Mouse (Mus musculus): ENCODE data around the gene Nudt19. TPM values are rescaled to one million over a fixed set of nuclear protein-coding genes. Genes with fewer than 3 reads are reported as not detected.

Nudt19 gene
- total RNA-seq (2014; rRNA removed) (57.4 and 58.5 TPM in 2 replicates), polyA plus RNA-seq (2015; fragmentation: Nextera tagmentation; extraction: Ambion mirVana) (133 and 144 TPM in 2 replicates)

GRCm38 (mm10) chr7:35556205-35556603 is at the start of gene Nudt19:
TSS of gene Nudt19 (minus strand) at chr7:35556304.
- Histone ChIP-seq H3K4me2 (ENCODE audit: low read depth, low read length) (peak within 1 kb of the TSS; percentile 98), H3K4me1 (ENCODE audit: insufficient read depth, low read length) (no peaks in the 10 kb centered on the region; the same call in 1 of the 2 replicates), H3K9me3 (ENCODE audit: low read length) (no peaks in the 10 kb centered on the region), H3K4me3 (ENCODE audit: low read length) (peak within 1 kb of the TSS; percentile 81), H3K27me3 (ENCODE audit: insufficient read depth, low read length) (no peaks in the 10 kb centered on the region), H3K27ac (peak within 1 kb of the TSS; percentile 98), H3K9ac (replicated peaks; ENCODE audit: low read length) (peak within 1 kb of the TSS; percentile 98), H3K36me3 (ENCODE audit: insufficient read depth, low read length) (peaks cover 4% of the 10 kb centered on the region; the same call in 1 of the 2 replicates)
- no peak for ATAC-seq
- DNase-seq (ENCODE audit: low spot score) = no peak
- WGBS = 61% methylated on average over 4 of the region's 4 CpGs
- TF ChIP-seq CTCF (IDR thresholded peaks at IDR 0.05; ENCODE audit: low read depth) = no peak

GRCm38 (mm10) chr7:35602766-35603165 is 46.7 kb upstream of the Nudt19 start:
- no peak overlapping the region for H3K4me3 ChIP-seq (ENCODE audit: low read length)
- no peaks in the 10 kb centered on the region for H3K9me3 ChIP-seq (ENCODE audit: low read length)
- H3K27ac ChIP-seq = no peak overlapping the region
- H3K9ac ChIP-seq (replicated peaks; ENCODE audit: low read length) = no peak overlapping the region
- ATAC-seq = no peak
- peaks cover 17% of the 10 kb centered on the region for H3K36me3 ChIP-seq (ENCODE audit: insufficient read depth, low read length)
- no peak for TF ChIP-seq CTCF (IDR thresholded peaks at IDR 0.05; ENCODE audit: low read depth)
- DNase-seq (ENCODE audit: low spot score) = no peak
- no peak overlapping the region for H3K4me2 ChIP-seq (ENCODE audit: low read depth, low read length)
- WGBS = 95% methylated on average over 5 of the region's 5 CpGs
- no peaks in the 10 kb centered on the region for H3K27me3 ChIP-seq (ENCODE audit: insufficient read depth, low read length)
- no peaks in the 10 kb centered on the region for H3K4me1 ChIP-seq (ENCODE audit: insufficient read depth, low read length)

- H3K4me3 ChIP-seq (ENCODE audit: low read length) = no peak overlapping the region
- no peak for DNase-seq (ENCODE audit: low spot score)
- no peaks in the 10 kb centered on the region for H3K9me3 ChIP-seq (ENCODE audit: low read length)
- TF ChIP-seq CTCF (IDR thresholded peaks at IDR 0.05; ENCODE audit: low read depth) = no peak
- H3K4me1 ChIP-seq (ENCODE audit: insufficient read depth, low read length) = no peaks in the 10 kb centered on the region
- H3K4me2 ChIP-seq (ENCODE audit: low read depth, low read length) = no peak overlapping the region
- no peak for ATAC-seq
- no peak overlapping the region for H3K27ac ChIP-seq
- H3K36me3 ChIP-seq (ENCODE audit: insufficient read depth, low read length) = peaks cover 17% of the 10 kb centered on the region
- H3K27me3 ChIP-seq (ENCODE audit: insufficient read depth, low read length) = no peaks in the 10 kb centered on the region
- H3K9ac ChIP-seq (replicated peaks; ENCODE audit: low read length) = no peak overlapping the region
- 96% methylated on average over 6 of the region's 6 CpGs for WGBS
Observed at GRCm38 (mm10) chr7:35601106-35601505, 45.0 kb upstream of the Nudt19 start.

- Histone ChIP-seq H3K27me3 (ENCODE audit: insufficient read depth, low read length) (no peaks in the 10 kb centered on the region), H3K27ac (no peak overlapping the region), H3K36me3 (ENCODE audit: insufficient read depth, low read length) (peaks cover 24% of the 10 kb centered on the region), H3K9me3 (ENCODE audit: low read length) (no peaks in the 10 kb centered on the region), H3K4me3 (ENCODE audit: low read length) (no peak overlapping the region), H3K4me1 (ENCODE audit: insufficient read depth, low read length) (no peaks in the 10 kb centered on the region), H3K4me2 (ENCODE audit: low read depth, low read length) (no peak overlapping the region), H3K9ac (replicated peaks; ENCODE audit: low read length) (no peak overlapping the region)
- WGBS = 94% methylated on average over 9 of the region's 10 CpGs
- DNase-seq (ENCODE audit: low spot score) (no peak), ATAC-seq (no peak)
- TF ChIP-seq CTCF (IDR thresholded peaks at IDR 0.05; ENCODE audit: low read depth) = no peak
Observed at GRCm38 (mm10) chr7:35600031-35600430, 43.9 kb upstream of the Nudt19 start.

GRCm38 (mm10) chr7:35599492-35599891 is 43.4 kb upstream of the Nudt19 start:
- no peak overlapping the region for H3K27ac ChIP-seq
- no peaks in the 10 kb centered on the region for H3K4me1 ChIP-seq (ENCODE audit: insufficient read depth, low read length)
- H3K4me2 ChIP-seq (ENCODE audit: low read depth, low read length) = no peak overlapping the region
- no peak for TF ChIP-seq CTCF (IDR thresholded peaks at IDR 0.05; ENCODE audit: low read depth)
- no peak overlapping the region for H3K9ac ChIP-seq (replicated peaks; ENCODE audit: low read length)
- H3K4me3 ChIP-seq (ENCODE audit: low read length) = no peak overlapping the region
- ATAC-seq (no peak), DNase-seq (ENCODE audit: low spot score) (no peak)
- peaks cover 24% of the 10 kb centered on the region for H3K36me3 ChIP-seq (ENCODE audit: insufficient read depth, low read length)
- H3K9me3 ChIP-seq (ENCODE audit: low read length) = no peaks in the 10 kb centered on the region
- no peaks in the 10 kb centered on the region for H3K27me3 ChIP-seq (ENCODE audit: insufficient read depth, low read length)
- WGBS = 93% methylated on average over 9 of the region's 9 CpGs

- no peak for TF ChIP-seq CTCF (IDR thresholded peaks at IDR 0.05; ENCODE audit: low read depth)
Observed at GRCm38 (mm10) chr7:35594311-35594710, 38.2 kb upstream of the Nudt19 start.

GRCm38 (mm10) chr7:35590731-35591191 is 34.7 kb upstream of the Nudt19 start:
- no peaks in the 10 kb centered on the region for H3K9me3 ChIP-seq (ENCODE audit: low read length)
- 78% methylated on average over 10 of the region's 10 CpGs for WGBS
- H3K9ac ChIP-seq (replicated peaks; ENCODE audit: low read length) = no peak overlapping the region
- H3K4me1 ChIP-seq (ENCODE audit: insufficient read depth, low read length) = peaks cover 7% of the 10 kb centered on the region; the same call in 1 of the 2 replicates
- H3K27ac ChIP-seq = no peak overlapping the region
- H3K36me3 ChIP-seq (ENCODE audit: insufficient read depth, low read length) = peaks cover 13% of the 10 kb centered on the region; the same call in 1 of the 2 replicates
- no peak for TF ChIP-seq CTCF (IDR thresholded peaks at IDR 0.05; ENCODE audit: low read depth)
- DNase-seq (ENCODE audit: low spot score) = no peak
- H3K4me2 ChIP-seq (ENCODE audit: low read depth, low read length) = no peak overlapping the region
- H3K4me3 ChIP-seq (ENCODE audit: low read length) = no peak overlapping the region
- no peaks in the 10 kb centered on the region for H3K27me3 ChIP-seq (ENCODE audit: insufficient read depth, low read length)
- ATAC-seq = no peak

More at GRCm38 (mm10) chr7:35594311-35594710, 38.2 kb upstream of the Nudt19 start:
- H3K27ac ChIP-seq = no peak overlapping the region
- H3K36me3 ChIP-seq (ENCODE audit: insufficient read depth, low read length) = peaks cover 16% of the 10 kb centered on the region; the same call in 1 of the 2 replicates
- ATAC-seq (no peak), DNase-seq (ENCODE audit: low spot score) (no peak)
- H3K4me1 ChIP-seq (ENCODE audit: insufficient read depth, low read length) = no peaks in the 10 kb centered on the region
- H3K4me2 ChIP-seq (ENCODE audit: low read depth, low read length) = no peak overlapping the region
- H3K9me3 ChIP-seq (ENCODE audit: low read length) = no peaks in the 10 kb centered on the region
- WGBS = 94% methylated on average over 5 of the region's 5 CpGs
- H3K27me3 ChIP-seq (ENCODE audit: insufficient read depth, low read length) = no peaks in the 10 kb centered on the region
- H3K9ac ChIP-seq (replicated peaks; ENCODE audit: low read length) = no peak overlapping the region
- H3K4me3 ChIP-seq (ENCODE audit: low read length) = no peak overlapping the region
